Comparison of ENCODE assay signal across 8 mouse cellular contexts in the genomic region with DNA sequence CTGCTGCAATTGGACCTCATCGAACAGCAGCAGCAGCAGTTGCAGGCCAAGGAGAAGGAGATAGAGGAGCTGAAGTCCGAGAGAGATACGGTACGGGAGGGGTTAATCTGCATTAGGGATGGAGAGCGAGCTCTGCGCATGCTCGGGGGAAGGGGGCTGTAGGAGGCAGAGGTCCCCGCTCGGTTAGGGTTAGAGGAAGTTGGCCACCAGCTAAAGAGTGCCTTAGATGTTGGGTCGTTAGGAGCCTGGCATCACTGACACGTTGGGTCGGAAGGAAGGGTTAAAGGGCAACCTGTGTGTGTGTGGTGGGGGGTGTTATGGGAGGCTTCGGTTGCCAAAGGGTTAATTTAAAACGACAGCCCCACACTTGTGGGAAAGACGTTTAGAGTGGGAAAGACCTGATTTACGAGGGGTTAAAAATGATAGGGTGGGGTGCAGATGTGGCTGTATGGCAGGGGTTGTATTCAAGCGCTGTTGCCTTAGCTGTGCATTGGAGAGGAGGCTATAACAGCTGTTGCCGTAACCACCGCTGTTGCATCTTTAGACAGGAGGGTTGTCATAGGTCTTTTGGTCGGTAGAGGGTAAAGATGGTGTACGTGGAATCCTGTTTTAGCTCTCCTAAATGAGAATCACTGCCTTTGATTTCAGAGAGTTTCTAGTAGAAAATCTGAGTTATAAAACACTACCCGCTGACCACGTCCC. TPM values are rescaled to one million over a fixed set of nuclear protein-coding genes. Genes with fewer than 3 reads are reported as not detected.
A peak's percentile ranks its signal among the peaks of the same experiment; 100 is the strongest.
DNase-seq lines count a peak whose midpoint lies in the region; ATAC-seq and TF ChIP-seq lines count a peak whose summit lies in the region.

No protein-coding gene starts in this region.

- peak overlapping the region; percentile 71 for H3ac ChIP-seq in myocyte (ENCODE audit: control insufficient read depth, insufficient read length)

- TF ChIP-seq CTCF in heart, adult 2 months (IDR thresholded peaks at IDR 0.05): no peak
- TF ChIP-seq CTCF in kidney, adult 2 months (conservative IDR thresholded peaks at IDR 0.05; ENCODE audit: insufficient read depth, insufficient read length, low read depth, low read length): no peak
- no peak for TF ChIP-seq CTCF in thymus, adult 2 months (IDR thresholded peaks at IDR 0.05; ENCODE audit: borderline replicate concordance, control insufficient read depth, extremely low read depth, insufficient read depth, low read length, poor library complexity)

- TF ChIP-seq POLR2A in heart, adult 2 months (IDR thresholded peaks at IDR 0.05; ENCODE audit: insufficient read depth, low read depth, low read length): peak; percentile 31; the same call in 1 of the 2 replicates
- TF ChIP-seq POLR2A in kidney, adult 2 months (IDR thresholded peaks at IDR 0.05; ENCODE audit: low read depth, low read length): no peak
- peak; percentile 5 for TF ChIP-seq POLR2A in myocyte (IDR thresholded peaks at IDR 0.05; ENCODE audit: insufficient read length, low read depth)
- no peak for TF ChIP-seq POLR2A in thymus, adult 2 months (IDR thresholded peaks at IDR 0.05; ENCODE audit: control insufficient read depth, extremely low read depth, insufficient read depth, low read length, poor library complexity)

- H3K9me3 ChIP-seq in embryonic facial prominence, embryonic 11.5 days (replicated peaks; ENCODE audit: control insufficient read depth, low read length): no peaks in the 10 kb centered on the region

- intact Hi-C loops in heart, adult 2 months (cut with DNase I): loop anchor here (1.0 kb wide), 1 partner anchor 13 kb away; no protein-coding TSS in a partner anchor

- peak overlapping the region; percentile 84 for H3K4me2 ChIP-seq in embryonic facial prominence, embryonic 11.5 days (ENCODE audit: low read depth, low read length)
- H3K4me2 ChIP-seq in myocyte (ENCODE audit: low read depth): peak overlapping the region; percentile 95

- peaks cover 6% of the 10 kb centered on the region for H3K79me2 ChIP-seq in heart, adult 2 months (replicated peaks; ENCODE audit: control insufficient read depth, insufficient read depth, low read length)
- peaks cover 54% of the 10 kb centered on the region for H3K79me2 ChIP-seq in myocyte (ENCODE audit: control insufficient read depth, insufficient read depth)

- peak overlapping the region; percentile 97 for H3K4me3 ChIP-seq in embryonic facial prominence, embryonic 11.5 days (ENCODE audit: low read depth, low read length)
- H3K4me3 ChIP-seq in heart, adult 2 months: peak overlapping the region; percentile 79
- H3K4me3 ChIP-seq in kidney, adult 2 months (ENCODE audit: insufficient read depth, low read depth, low read length): peak overlapping the region; percentile 84
- H3K4me3 ChIP-seq in myocyte: peak overlapping the region; percentile 89
- peak overlapping the region; percentile 100 for H3K4me3 ChIP-seq in thymus, adult 2 months (ENCODE audit: control insufficient read depth, insufficient read depth, low read length)

- 0 out of 2 replicates have a peak, but pooled peaks have one; percentile 9 for TF ChIP-seq EP300 in heart, adult 2 months (IDR thresholded peaks at IDR 0.05; ENCODE audit: insufficient read depth, low read depth, low read length)

- H3K27me3 ChIP-seq in embryonic facial prominence, embryonic 11.5 days (ENCODE audit: control insufficient read depth, insufficient read depth, low read length): no peaks in the 10 kb centered on the region
- no peaks in the 10 kb centered on the region for H3K27me3 ChIP-seq in heart, adult 2 months (ENCODE audit: control insufficient read depth, insufficient read depth, low read length)
- no peaks in the 10 kb centered on the region for H3K27me3 ChIP-seq in kidney, adult 2 months (replicated peaks; ENCODE audit: control insufficient read depth, insufficient read depth, low read length)
- no peaks in the 10 kb centered on the region for H3K27me3 ChIP-seq in myocyte (ENCODE audit: control insufficient read depth, insufficient read depth, insufficient read length)
- H3K27me3 ChIP-seq in thymus, adult 2 months (ENCODE audit: control insufficient read depth, insufficient read depth, low read length): no peaks in the 10 kb centered on the region

- H3K27ac ChIP-seq in embryonic facial prominence, embryonic 11.5 days (replicated peaks; ENCODE audit: low read depth, low read length): peak overlapping the region; percentile 100
- peak overlapping the region; percentile 94 for H3K27ac ChIP-seq in heart, adult 2 months
- H3K27ac ChIP-seq in kidney, adult 2 months (ENCODE audit: insufficient read depth, low read depth, low read length): peak overlapping the region; percentile 66
- H3K27ac ChIP-seq in thymus, adult 2 months (ENCODE audit: control insufficient read depth, insufficient read depth, low read length): peak overlapping the region; percentile 73

- ATAC-seq in activated CD4-positive, CD25-positive, alpha-beta regulatory T cell, adult 4 months: peak; percentile 21
- ATAC-seq in embryonic facial prominence, embryonic 11.5 days (replicated peaks; ENCODE audit: insufficient number of reproducible peaks, low FRiP score, low TSS enrichment, low read depth): no peak

- WGBS in embryonic facial prominence, embryonic 11.5 days: 4% methylated on average over 23 of the region's 23 CpGs
- WGBS in heart, adult 2 months: 2% methylated on average over 23 of the region's 23 CpGs
- 2% methylated on average over 23 of the region's 23 CpGs for WGBS in kidney, adult 2 months
- WGBS in thymus, adult 2 months: 1% methylated on average over 23 of the region's 23 CpGs

- DNase-seq in A20 (ENCODE audit: low read depth, low spot score): peak; percentile 87
- peak; percentile 84 for DNase-seq in embryonic facial prominence, embryonic 11.5 days (ENCODE audit: low spot score)
- peak; percentile 68 to 71 for DNase-seq in heart, adult 2 months
- peak; percentile 57 for DNase-seq in kidney, adult 2 months
- DNase-seq in liver: peak; percentile 69
- peak; percentile 76 for DNase-seq in thymus, adult 2 months

- peak overlapping the region; percentile 99 for H3K9ac ChIP-seq in embryonic facial prominence, embryonic 11.5 days (replicated peaks; ENCODE audit: low read length)
- H3K9ac ChIP-seq in heart, adult 2 months (ENCODE audit: low read depth, low read length): peak overlapping the region; percentile 100

- H3K36me3 ChIP-seq in embryonic facial prominence, embryonic 11.5 days (replicated peaks; ENCODE audit: control insufficient read depth, insufficient read depth, low read depth, low read length): peaks cover 4% of the 10 kb centered on the region
- H3K36me3 ChIP-seq in heart, adult 2 months (ENCODE audit: control insufficient read depth, insufficient read depth, low read length): peaks cover 8% of the 10 kb centered on the region
- peaks cover 4% of the 10 kb centered on the region for H3K36me3 ChIP-seq in kidney, adult 2 months (ENCODE audit: control insufficient read depth, insufficient read depth, low read length)
- H3K36me3 ChIP-seq in myocyte (ENCODE audit: control insufficient read depth, insufficient read depth): peaks cover 13% of the 10 kb centered on the region
- peaks cover 21% of the 10 kb centered on the region for H3K36me3 ChIP-seq in thymus, adult 2 months (ENCODE audit: control insufficient read depth, insufficient read depth, low read length)

- H3K4me1 ChIP-seq in embryonic facial prominence, embryonic 11.5 days (ENCODE audit: control insufficient read depth, insufficient read depth, low read length): 0 out of 2 replicates have a peak, but pooled peaks cover 2% of the 10 kb centered on the region
- peaks cover 9% of the 10 kb centered on the region for H3K4me1 ChIP-seq in heart, adult 2 months (ENCODE audit: control insufficient read depth, insufficient read depth, low read length)
- H3K4me1 ChIP-seq in kidney, adult 2 months (ENCODE audit: control insufficient read depth, insufficient read depth, low read length): peaks cover 12% of the 10 kb centered on the region
- peaks cover 15% of the 10 kb centered on the region for H3K4me1 ChIP-seq in thymus, adult 2 months (replicated peaks; ENCODE audit: control insufficient read depth, insufficient read depth, low read length)

RNA-seq across cellular contexts. Expression of gene Msl1, which starts 1.4 kb away (rescaled TPM):
- polyA plus RNA-seq in activated CD4-positive, CD25-positive, alpha-beta regulatory T cell, adult 4 months (2017; shearing (Covaris generic)): 10 to 100 TPM; 19.9 to 22.0 TPM
- 20.2 and 22.0 TPM in 2 replicates for polyA plus RNA-seq in embryonic facial prominence, embryonic 11.5 days (2014; fragmentation: Nextera tagmentation; extraction: Ambion mirVana)
- 10 to 100 TPM; 68.9 to 75.3 TPM for total RNA-seq in heart, adult 2 months (2021)
- polyA plus RNA-seq in heart, adult 2 months (2012; rRNA removed): 21.9 and 44.4 TPM in 2 replicates
- 23.5 and 24.5 TPM in 2 replicates for polyA plus RNA-seq in kidney, adult 2 months (2012; rRNA removed)
- 35.6 TPM for polyA plus RNA-seq in myocyte (2012; fragmentation: generic; extraction: Trizol)
- 50.3 and 66.0 TPM in 2 replicates for polyA plus RNA-seq in thymus, adult 2 months (2012; rRNA removed)

RNA-seq across cellular contexts. Expression of gene Casc3, which starts 8.0 kb away (rescaled TPM):
- polyA plus RNA-seq in activated CD4-positive, CD25-positive, alpha-beta regulatory T cell, adult 4 months (2017; shearing (Covaris generic)): 10 to 100 TPM; 10.6 to 11.2 TPM
- 41.9 and 44.3 TPM in 2 replicates for polyA plus RNA-seq in embryonic facial prominence, embryonic 11.5 days (2014; fragmentation: Nextera tagmentation; extraction: Ambion mirVana)
- 10 to 100 TPM; 18.7 to 20.7 TPM for total RNA-seq in heart, adult 2 months (2021)
- polyA plus RNA-seq in heart, adult 2 months (2012; rRNA removed): 17.5 and 25.2 TPM in 2 replicates
- polyA plus RNA-seq in kidney, adult 2 months (2012; rRNA removed): 21.0 and 24.5 TPM in 2 replicates
- polyA plus RNA-seq in myocyte (2012; fragmentation: generic; extraction: Trizol): 22.1 TPM
- polyA plus RNA-seq in thymus, adult 2 months (2012; rRNA removed): 66.5 and 72.2 TPM in 2 replicates

RNA-seq across cellular contexts. Expression of gene Nr1d1, which starts 21.5 kb away (rescaled TPM):
- polyA plus RNA-seq in activated CD4-positive, CD25-positive, alpha-beta regulatory T cell, adult 4 months (2017; shearing (Covaris generic)): 1 to 10 TPM; 2.9 to 5.4 TPM
- polyA plus RNA-seq in embryonic facial prominence, embryonic 11.5 days (2014; fragmentation: Nextera tagmentation; extraction: Ambion mirVana): 0.69 and 1.2 TPM in 2 replicates
- 100 to 1,000 TPM in 1 of 2 experiments, 10 to 100 TPM in 1; 35.5 to 111 TPM for total RNA-seq in heart, adult 2 months (2021)
- polyA plus RNA-seq in heart, adult 2 months (2012; rRNA removed): 190 and 208 TPM in 2 replicates
- 140 and 155 TPM in 2 replicates for polyA plus RNA-seq in kidney, adult 2 months (2012; rRNA removed)
- polyA plus RNA-seq in myocyte (2012; fragmentation: generic; extraction: Trizol): 49.1 TPM
- 34.4 and 37.7 TPM in 2 replicates for polyA plus RNA-seq in thymus, adult 2 months (2012; rRNA removed)

RNA-seq across cellular contexts. Expression of gene Rapgefl1, which starts 39.9 kb away (rescaled TPM):
- under 1 TPM in 1 of 2 experiments, not detected in 1; 0.15 TPM for polyA plus RNA-seq in activated CD4-positive, CD25-positive, alpha-beta regulatory T cell, adult 4 months (2017; shearing (Covaris generic))
- 1.1 TPM in 2 replicates for polyA plus RNA-seq in embryonic facial prominence, embryonic 11.5 days (2014; fragmentation: Nextera tagmentation; extraction: Ambion mirVana)
- under 1 TPM; 0.50 to 0.77 TPM for total RNA-seq in heart, adult 2 months (2021)
- polyA plus RNA-seq in heart, adult 2 months (2012; rRNA removed): 2.8 and 3.0 TPM in 2 replicates
- polyA plus RNA-seq in kidney, adult 2 months (2012; rRNA removed): 4.2 and 4.7 TPM in 2 replicates
- polyA plus RNA-seq in myocyte (2012; fragmentation: generic; extraction: Trizol): 3.5 TPM
- polyA plus RNA-seq in thymus, adult 2 months (2012; rRNA removed): 8.5 and 11.6 TPM in 2 replicates

RNA-seq across cellular contexts. Expression of gene Thra, which starts 56.2 kb away (rescaled TPM):
- polyA plus RNA-seq in activated CD4-positive, CD25-positive, alpha-beta regulatory T cell, adult 4 months (2017; shearing (Covaris generic)): 1 to 10 TPM; 1.4 to 3.5 TPM
- 19.7 and 20.3 TPM in 2 replicates for polyA plus RNA-seq in embryonic facial prominence, embryonic 11.5 days (2014; fragmentation: Nextera tagmentation; extraction: Ambion mirVana)
- total RNA-seq in heart, adult 2 months (2021): 100 to 1,000 TPM; 103 to 105 TPM
- 89.4 and 104 TPM in 2 replicates for polyA plus RNA-seq in heart, adult 2 months (2012; rRNA removed)
- 92.7 and 97.2 TPM in 2 replicates for polyA plus RNA-seq in kidney, adult 2 months (2012; rRNA removed)
- 68.9 TPM for polyA plus RNA-seq in myocyte (2012; fragmentation: generic; extraction: Trizol)
- polyA plus RNA-seq in thymus, adult 2 months (2012; rRNA removed): 36.8 and 41.5 TPM in 2 replicates

Comparison
In these comparisons a context has a peak if more than half of its experiments do, and no peak if none do; other contexts are left out.
1. POLR2A ChIP-seq: peak in heart, adult 2 months (single experiment) and myocyte (single experiment); none in kidney, adult 2 months (single experiment) and thymus, adult 2 months (single experiment).
2. Peak in every context shown above with its lines, with median percentiles within 50 percentile points of each other: DNase-seq, H3K27ac ChIP-seq and H3K4me3 ChIP-seq.